Mouse (Mus musculus) c-Kit-positive CD71-positive TER-119-positive erythroid progenitor cells, embryonic 14.5 days (primary cell): ENCODE data around the gene Rbbp8nl.
"Not testable (repeated sequence)": the region's sequence is repeated elsewhere in the genome, so short reads cannot be mapped to it uniquely, and the experiment has no call there.

ENCODE experiments used
- DNase-seq: peaks from one replicate; pipeline ENCODE4 v3.0.0-alpha.2; 2013; ENCODE audit warnings: low spot score

The Rbbp8nl gene

GRCm38 (mm10) chr2:180288966-180289365 is 713 bp downstream of the Rbbp8nl start:
- no peak for DNase-seq

DNA sequence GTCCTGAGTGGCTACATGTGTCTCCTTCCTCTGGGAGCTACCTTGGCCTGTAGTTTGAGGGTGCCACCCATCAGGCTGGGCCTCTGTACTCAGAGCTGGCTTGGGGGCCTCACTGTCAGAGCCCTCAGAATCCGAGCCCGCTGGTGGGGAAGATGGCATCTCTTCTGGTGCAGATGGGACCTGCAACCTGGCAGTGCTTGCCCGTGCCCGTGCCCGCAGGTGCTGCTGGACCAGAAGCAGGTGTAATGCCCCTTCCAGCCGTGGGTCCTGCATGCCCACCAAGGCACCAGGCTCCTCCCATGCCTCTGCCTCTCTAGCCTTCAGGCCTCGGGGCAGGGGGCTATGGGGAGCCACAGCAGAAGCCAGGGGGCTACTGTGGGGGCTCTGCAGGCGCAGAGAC is 10.4 kb downstream of the Rbbp8nl start:
- DNase-seq: no peak

- DNase-seq: no peak
Observed at GRCm38 (mm10) chr2:180277773-180278320, 11.8 kb downstream of the Rbbp8nl start.

DNA sequence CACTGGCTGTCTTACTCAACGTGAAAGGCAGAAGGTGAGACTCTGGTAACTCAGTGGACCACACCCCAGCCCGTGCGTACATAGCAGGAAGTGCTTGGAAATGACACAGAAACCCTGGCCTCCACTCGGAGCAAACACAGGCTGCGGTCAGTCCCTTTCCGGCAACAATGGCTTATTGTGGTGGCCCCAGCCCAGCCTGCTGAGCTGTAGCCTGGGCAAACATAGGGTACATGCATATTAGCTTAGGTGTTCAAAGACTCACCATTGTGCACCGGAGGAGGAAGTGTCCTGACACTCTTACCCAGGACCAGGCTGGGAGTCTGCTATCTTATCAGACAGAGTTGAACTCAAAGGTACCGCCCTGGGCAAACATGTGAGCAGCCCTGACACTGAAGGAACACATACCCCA is 12.8 kb downstream of the Rbbp8nl start:
- DNase-seq: no peak

DNA sequence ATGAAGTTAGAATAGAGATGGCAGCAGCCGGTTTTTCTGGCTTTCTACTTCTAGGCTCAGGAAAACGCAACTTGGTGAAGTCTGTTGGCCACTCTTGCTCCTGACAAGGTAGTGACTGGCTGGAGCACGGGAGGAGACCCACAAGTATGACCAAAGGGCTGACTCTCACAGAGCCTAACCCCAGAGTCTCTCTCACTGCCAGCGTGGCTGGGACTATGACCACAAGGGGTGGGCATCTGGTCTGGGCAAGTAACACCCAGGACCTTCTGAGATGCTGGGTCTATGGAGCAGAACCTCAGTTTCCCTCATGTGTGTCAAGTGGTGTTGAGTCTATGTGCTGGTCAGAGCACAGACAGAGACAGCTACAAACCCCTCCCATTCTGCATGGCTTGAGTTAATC is 13.3 kb downstream of the Rbbp8nl start:
- DNase-seq: no peak

GRCm38 (mm10) chr2:180275836-180276235 is 13.8 kb downstream of the Rbbp8nl start:
- peak; percentile 67 for DNase-seq

DNA sequence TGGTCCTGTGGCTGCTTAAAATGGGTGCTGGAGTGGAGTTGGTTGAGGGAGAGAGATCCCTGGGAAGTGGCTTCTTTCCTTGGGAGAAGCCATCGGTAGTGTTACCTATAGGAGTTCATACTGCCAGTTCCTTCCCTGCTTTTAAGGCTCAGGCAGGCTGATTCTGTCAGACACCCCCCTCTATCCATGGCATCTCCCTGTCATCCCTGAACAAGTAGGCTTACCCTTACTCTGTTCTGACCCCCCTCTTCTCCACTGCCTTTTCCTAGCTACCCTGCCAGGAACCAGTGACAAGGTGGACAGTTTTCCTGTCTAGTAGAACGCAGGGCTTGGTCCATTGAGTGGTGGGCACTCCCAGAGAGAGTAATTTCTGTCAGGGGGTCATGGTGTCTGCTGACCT is 15.2 kb downstream of the Rbbp8nl start:
- DNase-seq: no peak

GRCm38 (mm10) chr2:180273394-180274244 is 16.1 kb downstream of the Rbbp8nl start, which contains the start of gene Cables2:
TSS of gene Cables2 (minus strand) at chr2:180273496.
- DNase-seq: peak; percentile 96

DNA sequence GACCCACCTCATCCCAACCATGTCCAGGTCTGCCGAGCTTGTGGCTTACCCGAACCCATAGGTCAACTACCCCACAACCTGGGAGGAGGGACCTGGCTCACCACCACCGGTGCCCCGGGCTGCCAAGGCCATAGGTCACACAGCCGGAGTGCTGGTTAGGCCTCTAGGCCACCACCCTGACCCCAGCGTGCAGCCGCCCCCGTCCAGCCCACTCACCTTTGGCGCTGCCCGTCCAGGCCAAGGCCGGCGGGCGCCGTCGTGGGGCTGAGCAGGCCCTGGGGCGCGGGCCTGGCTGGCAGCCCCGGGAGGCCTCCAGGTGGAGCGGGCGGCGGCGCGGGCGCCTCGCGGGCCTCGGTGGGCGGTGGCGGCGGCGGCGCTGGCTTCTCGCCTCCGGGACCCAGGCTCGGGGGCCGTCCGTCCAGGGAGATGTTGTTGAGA is 16.8 kb downstream of the Rbbp8nl start:
- DNase-seq: no peak

- DNase-seq: no peak
Observed at GRCm38 (mm10) chr2:180271804-180272395, 17.8 kb downstream of the Rbbp8nl start.

GRCm38 (mm10) chr2:180270537-180271255 is 19.0 kb downstream of the Rbbp8nl start:
- DNase-seq: no peak

- DNase-seq: no peak
Observed at GRCm38 (mm10) chr2:180269329-180269728, 20.4 kb downstream of the Rbbp8nl start.

- no peak for DNase-seq
Observed at GRCm38 (mm10) chr2:180267955-180268354, 21.7 kb downstream of the Rbbp8nl start.

GRCm38 (mm10) chr2:180262891-180263290 is 26.8 kb downstream of the Rbbp8nl start:
- no peak for DNase-seq

DNA sequence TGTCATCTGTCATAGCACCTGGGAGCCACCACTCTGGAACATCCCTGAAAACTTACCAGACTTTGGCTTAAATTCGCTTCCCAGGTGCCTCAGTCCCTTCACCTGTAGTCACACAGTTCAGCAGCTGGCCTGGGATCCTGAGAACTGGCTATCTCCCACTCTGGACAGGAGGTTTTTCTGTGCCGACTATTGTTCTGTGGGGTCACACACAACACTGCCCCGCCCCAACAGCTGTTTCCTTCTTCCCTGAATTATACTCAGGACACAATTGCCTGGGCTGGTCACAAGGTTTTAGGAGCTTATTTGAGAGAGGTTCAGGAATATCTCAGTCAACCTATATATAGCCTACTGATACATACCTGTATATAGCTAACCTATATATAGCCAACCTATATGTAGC is 27.2 kb downstream of the Rbbp8nl start:
- DNase-seq: no peak

DNA sequence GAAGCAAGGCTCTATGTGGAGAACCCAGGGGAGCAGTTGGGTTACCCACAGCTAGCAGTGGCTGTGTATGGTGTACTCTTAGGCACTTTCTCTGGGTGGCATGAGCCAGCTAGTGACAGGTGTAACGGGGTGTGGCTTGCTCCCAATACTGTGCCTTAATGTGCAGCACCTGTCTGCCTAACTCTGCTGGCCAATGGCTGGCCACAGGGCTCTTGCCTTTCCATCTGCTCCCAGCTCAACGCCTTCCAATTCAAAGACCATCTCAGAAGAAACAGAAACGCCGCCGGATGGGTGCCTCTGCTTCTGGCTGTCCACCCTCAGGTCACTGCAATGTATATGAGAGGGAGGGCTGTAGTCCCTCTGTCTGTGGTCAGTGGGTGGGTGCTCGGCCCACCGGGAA is 27.8 kb downstream of the Rbbp8nl start:
- no peak for DNase-seq

DNA sequence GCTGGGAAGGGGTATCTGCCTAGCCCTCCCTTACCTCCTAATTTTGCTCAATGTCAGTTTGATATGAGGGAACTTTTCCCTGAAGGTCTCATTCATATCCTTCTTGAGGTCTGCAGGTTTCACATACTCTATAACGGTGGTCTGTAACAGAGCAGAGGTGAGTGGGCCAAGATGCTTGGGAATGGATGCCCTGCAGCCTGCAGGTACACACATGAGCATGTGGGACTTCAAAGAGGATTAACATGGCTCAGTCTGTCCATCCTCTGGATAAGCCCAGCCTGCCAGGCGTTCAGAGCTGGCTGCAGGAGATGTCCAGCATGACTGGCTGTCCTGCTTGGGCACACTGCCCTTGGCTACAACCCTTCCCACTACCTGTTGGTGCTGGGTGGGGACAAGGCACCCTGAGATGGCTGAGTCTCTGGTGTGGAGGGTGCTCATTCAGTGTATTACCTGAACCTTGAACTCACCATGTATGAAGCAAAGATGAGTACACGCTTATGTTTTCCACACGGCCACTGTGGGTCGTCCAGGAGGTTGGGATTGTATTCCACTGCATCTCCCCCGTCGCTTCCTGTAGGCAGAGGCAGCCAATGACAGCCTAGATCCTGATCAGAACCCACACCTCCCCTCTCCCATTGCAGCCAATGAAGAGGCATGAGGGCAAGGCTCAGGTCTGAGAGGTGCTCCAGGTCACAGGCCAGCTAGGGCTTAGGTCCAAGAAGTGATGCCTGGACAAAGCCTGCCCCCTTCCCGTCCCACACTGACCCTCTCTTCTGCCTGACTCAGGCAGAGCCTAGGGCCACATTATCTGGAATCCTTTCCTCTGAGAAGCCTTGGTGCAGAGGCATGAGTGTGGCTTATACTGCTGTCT is 28.8 kb downstream of the Rbbp8nl start:
- DNase-seq: no peak

DNA sequence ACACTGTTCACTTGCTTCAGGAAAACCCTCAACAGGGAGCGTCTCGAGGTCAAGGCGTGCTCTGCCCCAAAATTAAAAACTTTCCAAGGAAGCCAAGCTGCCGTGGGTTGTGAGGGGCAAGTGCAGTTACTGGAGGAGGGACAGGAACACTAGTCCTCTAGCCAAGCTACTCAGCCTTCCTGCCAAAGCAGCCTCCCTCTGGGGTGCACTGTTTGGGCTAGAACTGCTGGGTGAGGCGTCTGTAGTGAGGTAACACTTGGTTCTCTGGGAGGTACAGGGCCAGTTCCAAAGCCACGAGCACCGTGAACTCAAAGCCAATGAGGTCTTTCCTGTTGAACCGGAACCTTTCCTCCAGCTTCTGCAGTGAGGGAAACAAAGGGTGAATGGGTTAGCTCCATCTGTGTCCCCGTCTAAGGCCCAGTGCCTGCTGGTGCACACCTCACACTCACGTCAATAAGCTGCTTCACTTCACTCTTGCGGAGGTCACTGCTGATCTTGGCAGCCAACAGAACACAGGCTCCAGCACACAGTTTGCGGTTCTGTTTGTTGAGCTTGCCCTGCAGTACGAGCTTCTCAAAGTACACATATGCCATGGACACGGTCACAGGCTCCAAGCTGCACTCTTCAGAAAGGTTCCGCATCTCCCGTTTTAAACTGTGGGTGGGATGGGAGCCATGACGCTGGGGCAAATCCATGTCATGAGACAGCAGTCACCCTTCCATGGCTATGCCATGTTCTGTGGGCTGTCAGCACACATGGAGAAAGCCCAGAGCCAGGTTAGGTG is 29.7 kb downstream of the Rbbp8nl start:
- DNase-seq: not testable (repeated sequence)

- not testable (repeated sequence) for DNase-seq
Observed at GRCm38 (mm10) chr2:180258951-180259484, 30.7 kb downstream of the Rbbp8nl start.
